Mouse (Mus musculus): ENCODE data around the gene Olfr449. TPM values are rescaled to one million over a fixed set of nuclear protein-coding genes. Genes with fewer than 3 reads are reported as not detected.

Olfr449 gene
- not detected for polyA plus RNA-seq (2017; shearing (Covaris generic))

DNA sequence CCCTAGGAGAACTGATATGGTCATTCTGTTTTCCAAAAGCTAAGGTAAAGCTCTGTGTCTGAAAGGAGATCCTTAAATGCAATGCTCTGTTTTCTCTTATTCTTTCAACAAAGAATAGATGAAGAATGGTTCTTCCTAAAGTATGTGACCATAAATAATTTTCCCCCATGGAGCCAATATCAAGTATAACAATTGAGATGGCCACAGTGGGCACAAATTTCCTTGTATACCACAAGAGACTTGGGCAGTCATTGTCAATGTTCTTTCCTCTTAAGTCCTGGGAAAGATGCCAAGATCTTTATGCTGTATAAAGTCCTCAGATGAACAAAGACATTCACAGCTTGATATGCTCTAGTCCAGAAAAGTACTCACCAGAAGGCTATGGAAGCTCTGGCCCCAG, at the start of gene Olfr449:
Gene Olfr449 (plus strand): TSS at position 301 of the 400 bp plus-strand sequence.

DNA sequence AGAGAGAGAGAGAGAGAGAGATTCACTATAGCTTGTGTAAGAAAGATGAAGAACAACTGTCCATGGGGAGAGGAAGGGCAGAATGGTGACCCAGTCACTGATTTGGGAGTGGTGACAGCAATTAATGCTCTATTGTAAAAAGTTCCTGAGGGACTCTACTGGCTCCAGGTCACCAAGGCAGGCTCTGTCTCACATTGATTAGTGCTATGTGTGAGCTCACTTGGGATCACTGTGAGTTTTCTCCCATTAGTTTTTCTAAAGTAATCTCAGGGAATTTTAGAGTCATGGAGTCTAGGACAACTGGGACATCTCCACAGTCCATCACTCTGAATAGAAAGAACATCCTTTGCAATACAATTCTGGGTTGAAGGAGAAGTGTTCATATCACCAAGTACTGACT, 49.4 kb upstream of the Olfr449 start, which contains the start of gene Olfr452:
Gene Olfr452 (plus strand): TSS at position 301 of the 400 bp plus-strand sequence.

GRCm38 (mm10) chr6:42811639-42812038, 22.5 kb upstream of the Olfr449 start, which contains the start of gene Olfr450:
Gene Olfr450, plus strand, starts transcription at chr6:42811939.

Other genes starting within 250 kb of the Olfr449 start
- gene Tcaf3, start 236.7 kb upstream of the Olfr449 start, polyA plus RNA-seq (2017; shearing (Covaris generic)) = not detected
- gene Tcaf2, start 189.1 kb upstream of the Olfr449 start, polyA plus RNA-seq (2017; shearing (Covaris generic)) = 0.06 TPM
- gene Tcaf1, start 124.3 kb upstream of the Olfr449 start, polyA plus RNA-seq (2017; shearing (Covaris generic)) = 0.10 TPM
- not detected for gene Olfr453, start 95.0 kb upstream of the Olfr449 start, polyA plus RNA-seq (2017; shearing (Covaris generic))
- gene Olfr38, start 78.0 kb upstream of the Olfr449 start, polyA plus RNA-seq (2017; shearing (Covaris generic)) = not detected
- not detected for gene Olfr452, start 49.3 kb upstream of the Olfr449 start, polyA plus RNA-seq (2017; shearing (Covaris generic))
- not detected for gene Olfr450, start 22.4 kb upstream of the Olfr449 start, polyA plus RNA-seq (2017; shearing (Covaris generic))
- gene Olfr448, start 56.1 kb downstream of the Olfr449 start, polyA plus RNA-seq (2017; shearing (Covaris generic)) = not detected
- gene Olfr447, start 74.5 kb downstream of the Olfr449 start, polyA plus RNA-seq (2017; shearing (Covaris generic)) = not detected
- gene Olfr446, start 87.0 kb downstream of the Olfr449 start, polyA plus RNA-seq (2017; shearing (Covaris generic)) = not detected
- gene Olfr444, start 114.7 kb downstream of the Olfr449 start, polyA plus RNA-seq (2017; shearing (Covaris generic)) = not detected